ENCODE assay signal across 26 mouse cellular contexts in the genomic region with DNA sequence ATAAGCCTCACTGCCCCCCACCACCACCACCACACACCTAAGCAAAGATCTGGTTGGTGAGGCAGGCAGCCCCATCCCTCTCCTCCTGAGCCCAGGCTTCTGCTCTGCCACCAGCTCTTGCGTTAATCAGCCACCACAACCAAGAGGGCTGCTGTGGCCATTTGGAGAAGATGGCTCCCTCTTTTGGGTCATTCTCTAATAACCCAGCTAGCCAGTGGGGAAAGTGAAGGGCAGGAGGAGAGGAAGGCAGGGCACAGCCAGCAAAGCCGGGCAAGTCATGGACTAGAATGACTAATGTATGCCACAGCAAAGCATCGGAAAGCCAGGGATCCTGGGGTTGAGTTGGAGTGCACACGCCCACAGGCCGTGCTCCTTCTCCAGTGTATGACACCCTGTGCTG.
"Had no signal": no experiment of that assay in that cellular context is flagged by ENCODE, and none has a peak within 500 bp of the region (broad histone marks: within the 10 kb centered on the region; RNA-seq: fewer than 3 reads in every experiment).

No protein-coding gene starts in this region.

- ATAC-seq: hindbrain, postnatal 0 days; intestine, embryonic 16.5 days had no signal

- H3K9me3 ChIP-seq: heart, embryonic 13.5 days; heart, embryonic 15.5 days; hindbrain, embryonic 13.5 days; hindbrain, embryonic 15.5 days; limb, embryonic 10.5 days; limb, embryonic 12.5 days; liver, embryonic 13.5 days; liver, embryonic 15.5 days had no signal

- H3K27me3 ChIP-seq: heart, embryonic 13.5 days; heart, embryonic 15.5 days; hindbrain, embryonic 13.5 days; hindbrain, embryonic 15.5 days; limb, embryonic 12.5 days; liver, embryonic 13.5 days; liver, embryonic 15.5 days had no signal

- H3K4me3 ChIP-seq: heart, embryonic 13.5 days; heart, embryonic 15.5 days; hindbrain, embryonic 13.5 days; hindbrain, embryonic 15.5 days; left cerebral cortex, adult 2 months; limb, embryonic 10.5 days; limb, embryonic 12.5 days; liver, embryonic 13.5 days; liver, embryonic 15.5 days had no signal

- H3K36me3 ChIP-seq: heart, embryonic 13.5 days; heart, embryonic 15.5 days; hindbrain, embryonic 13.5 days; hindbrain, embryonic 15.5 days; limb, embryonic 10.5 days; limb, embryonic 12.5 days; liver, embryonic 13.5 days; liver, embryonic 15.5 days had no signal

- H3K4me2 ChIP-seq: heart, embryonic 11.5 days; heart, embryonic 13.5 days; heart, embryonic 15.5 days; hindbrain, embryonic 13.5 days; hindbrain, embryonic 15.5 days; limb, embryonic 12.5 days; liver, embryonic 11.5 days; liver, embryonic 13.5 days; liver, embryonic 15.5 days had no signal

- H3K4me1 ChIP-seq: heart, embryonic 13.5 days; heart, embryonic 15.5 days; hindbrain, embryonic 15.5 days; liver, embryonic 13.5 days; liver, embryonic 15.5 days had no signal

- DNase-seq: gastrocnemius, postnatal 14 days; gastrocnemius, postnatal 36 days; heart, adult 18-20 months; heart, postnatal 14 days; heart, postnatal 36 days; kidney, adult 11 months; kidney, adult 2 months; kidney, adult 9 months; kidney, postnatal 14 days; kidney, postnatal 36 days; layer of hippocampus, adult 9-11 months; layer of hippocampus, postnatal 36 days; liver; liver, embryonic 13.5 days had no signal

- H3K9ac ChIP-seq: heart, embryonic 13.5 days; heart, embryonic 15.5 days; hindbrain, embryonic 13.5 days; hindbrain, embryonic 15.5 days; limb, embryonic 12.5 days; liver, embryonic 13.5 days; liver, embryonic 15.5 days had no signal

- H3K27ac ChIP-seq: heart, embryonic 13.5 days; heart, embryonic 15.5 days; hindbrain, embryonic 13.5 days; hindbrain, embryonic 15.5 days; hindbrain, postnatal 0 days; left cerebral cortex, adult 2 months; limb, embryonic 10.5 days; limb, embryonic 12.5 days; liver, embryonic 13.5 days; liver, embryonic 15.5 days had no signal
